Mouse (Mus musculus): Measurements from ENCODE around the gene Insm2. TPM values are rescaled to one million over a fixed set of nuclear protein-coding genes. Genes with fewer than 3 reads are reported as not detected.
A peak's percentile ranks its signal among the peaks of the same experiment; 100 is the strongest.

Gene Insm2
- polyA plus RNA-seq, 1 experiment from 2014 or later: 2.5 TPM

DNA sequence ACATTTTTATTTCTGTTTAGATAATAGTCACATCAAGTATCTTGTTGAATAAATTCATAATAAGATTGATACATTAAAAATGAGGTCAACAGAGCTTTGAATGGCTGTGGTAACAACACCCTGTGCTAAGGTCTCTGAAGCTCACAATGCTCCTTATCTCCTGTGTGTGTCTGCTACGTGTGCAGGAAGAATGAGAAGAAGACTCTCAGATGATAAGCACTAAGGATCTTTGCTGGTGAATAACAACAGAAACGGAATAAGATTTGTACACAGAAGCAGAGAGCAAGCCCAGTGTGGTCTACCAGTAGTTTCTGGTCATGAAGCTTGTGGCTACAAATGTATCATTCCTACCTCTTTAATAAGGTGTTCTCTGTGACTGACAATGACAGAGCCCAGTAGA, 11.6 kb downstream of the Insm2 start:
- Histone ChIP-seq H3K4me2 (replicated peaks) (no peak overlapping the region), H3K9me3 (no peaks in the 10 kb centered on the region), H3K36me3 (no peaks in the 10 kb centered on the region), H3K27ac (replicated peaks) (no peak overlapping the region), H3K4me3 (no peak overlapping the region), H3K9ac (replicated peaks) (no peak overlapping the region), H3K27me3 (no peaks in the 10 kb centered on the region), H3K4me1 (no peaks in the 10 kb centered on the region)
- ATAC-seq (replicated peaks): no peak
- WGBS: 83% methylated on average over 2 of the region's 2 CpGs

DNA sequence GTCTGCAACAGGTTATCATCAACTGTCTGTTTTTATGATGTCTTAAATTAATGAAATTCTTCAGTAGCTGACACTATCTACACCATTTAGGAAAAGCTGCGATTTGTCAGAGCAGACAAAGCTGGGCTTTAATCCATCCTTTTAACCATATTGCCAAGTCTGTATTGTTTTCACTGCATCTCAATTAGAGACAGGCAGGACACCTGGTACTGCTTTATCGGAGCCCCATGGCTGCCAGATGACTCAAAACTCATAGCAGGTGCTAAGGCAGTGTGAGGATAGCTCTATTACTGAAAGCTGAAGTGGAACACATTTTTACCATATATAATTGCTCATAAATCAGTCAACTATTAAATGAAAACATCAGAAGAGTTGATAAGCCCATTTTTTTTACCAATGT, 21.1 kb downstream of the Insm2 start:
- Histone ChIP-seq H3K27ac (replicated peaks) (no peak overlapping the region), H3K4me2 (replicated peaks) (no peak overlapping the region), H3K27me3 (no peaks in the 10 kb centered on the region), H3K4me1 (peaks cover 13% of the 10 kb centered on the region), H3K9ac (replicated peaks) (no peak overlapping the region), H3K36me3 (no peaks in the 10 kb centered on the region), H3K4me3 (no peak overlapping the region), H3K9me3 (no peaks in the 10 kb centered on the region)
- 17% methylated on average over 2 of the region's 2 CpGs for WGBS
- 0 out of 2 replicates have a peak, but pooled peaks have one; percentile 50 for ATAC-seq (replicated peaks)

GRCm38 (mm10) chr12:55622615-55623245, 23.5 kb downstream of the Insm2 start:
- Histone ChIP-seq H3K4me1 (peaks cover 13% of the 10 kb centered on the region), H3K4me3 (no peak overlapping the region), H3K27ac (replicated peaks) (peak overlapping the region; percentile 52; the same call in 1 of the 2 replicates), H3K27me3 (no peaks in the 10 kb centered on the region), H3K36me3 (no peaks in the 10 kb centered on the region), H3K9me3 (no peaks in the 10 kb centered on the region), H3K9ac (replicated peaks) (no peak overlapping the region), H3K4me2 (replicated peaks) (no peak overlapping the region)
- WGBS: 12% methylated on average over 3 of the region's 3 CpGs
- peak; percentile 88 for ATAC-seq (replicated peaks)

DNA sequence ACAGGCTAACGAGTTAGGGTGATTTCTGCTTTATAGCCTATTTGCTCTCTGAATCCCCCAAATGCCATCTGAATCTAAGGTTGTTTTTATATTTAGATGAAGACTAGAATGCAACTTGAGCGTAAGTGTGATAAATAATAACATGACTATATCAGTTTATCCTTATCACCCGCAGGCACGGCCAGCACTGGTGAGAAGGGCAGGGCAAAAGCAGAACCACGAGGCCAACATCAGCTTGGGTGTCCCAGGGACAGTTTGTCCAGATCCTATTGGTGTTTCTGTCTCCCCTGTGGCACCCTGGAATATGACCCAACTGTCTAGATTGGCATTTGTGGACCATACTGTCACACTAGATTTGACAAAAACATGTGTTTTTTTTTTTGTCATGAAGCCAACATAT, 24.0 kb downstream of the Insm2 start:
- no peaks in the 10 kb centered on the region for H3K36me3 ChIP-seq
- no peak for ATAC-seq (replicated peaks)
- no peaks in the 10 kb centered on the region for H3K9me3 ChIP-seq
- no peak overlapping the region for H3K4me3 ChIP-seq
- H3K27me3 ChIP-seq: no peaks in the 10 kb centered on the region
- no peak overlapping the region for H3K9ac ChIP-seq (replicated peaks)
- no peak overlapping the region for H3K4me2 ChIP-seq (replicated peaks)
- WGBS: 59% methylated on average over 5 of the region's 5 CpGs
- H3K4me1 ChIP-seq: peaks cover 13% of the 10 kb centered on the region
- no peak overlapping the region for H3K27ac ChIP-seq (replicated peaks)

DNA sequence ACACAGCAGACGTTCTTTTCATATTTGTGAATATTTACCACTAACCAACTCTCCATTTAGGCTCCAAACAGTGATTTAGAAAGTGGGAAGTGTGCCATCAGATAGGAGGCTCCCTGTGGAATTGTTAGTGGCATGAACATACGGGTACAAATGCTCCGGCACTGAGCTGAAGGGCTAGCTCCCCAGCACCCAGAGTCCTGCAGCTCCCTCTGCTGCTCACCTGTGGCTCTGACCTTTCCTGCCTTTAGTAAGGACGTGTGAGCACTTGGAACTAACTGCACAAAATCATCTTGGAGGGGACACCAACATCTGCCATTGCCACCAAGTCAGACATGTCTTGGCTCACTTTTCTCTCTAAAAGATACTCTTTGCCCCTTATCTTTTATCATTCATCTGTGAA, 27.5 kb downstream of the Insm2 start:
- WGBS: 17% methylated on average over 4 of the region's 4 CpGs
- Histone ChIP-seq H3K27ac (replicated peaks) (no peak overlapping the region), H3K27me3 (no peaks in the 10 kb centered on the region), H3K9me3 (no peaks in the 10 kb centered on the region), H3K36me3 (no peaks in the 10 kb centered on the region), H3K4me2 (replicated peaks) (no peak overlapping the region), H3K4me1 (peaks cover 13% of the 10 kb centered on the region), H3K9ac (replicated peaks) (no peak overlapping the region), H3K4me3 (no peak overlapping the region)
- no peak for ATAC-seq (replicated peaks)

DNA sequence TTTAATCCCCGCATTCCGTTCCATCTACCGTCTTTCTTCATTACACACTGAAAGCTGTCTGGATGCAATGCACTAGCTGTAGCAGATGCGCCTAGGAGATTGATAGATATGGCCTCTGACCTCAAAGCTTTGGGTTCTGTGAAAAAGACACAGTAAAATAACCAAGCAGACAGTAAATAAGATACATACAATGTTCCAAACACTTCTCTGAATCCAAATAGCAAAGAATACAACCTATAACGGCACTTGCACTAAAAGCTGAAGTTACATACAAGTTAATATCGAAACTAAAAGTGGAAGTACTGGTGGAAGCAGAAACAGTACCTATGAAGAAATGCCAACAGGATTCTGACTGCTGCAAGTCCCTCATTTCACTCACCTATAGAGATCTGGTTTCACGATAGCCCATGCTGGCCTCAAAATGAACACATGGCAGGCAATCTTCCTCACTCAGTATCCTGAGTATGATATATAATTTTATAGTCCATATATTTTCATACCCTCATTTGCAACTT, 48.8 kb downstream of the Insm2 start:
- no peaks in the 10 kb centered on the region for H3K27me3 ChIP-seq
- ATAC-seq (replicated peaks): no peak
- no peaks in the 10 kb centered on the region for H3K4me1 ChIP-seq
- no peaks in the 10 kb centered on the region for H3K36me3 ChIP-seq
- no peak overlapping the region for H3K27ac ChIP-seq (replicated peaks)
- H3K9me3 ChIP-seq: no peaks in the 10 kb centered on the region
- no peak overlapping the region for H3K9ac ChIP-seq (replicated peaks)
- 92% methylated on average over 7 of the region's 7 CpGs for whole genome bisulfite sequencing
- no peak overlapping the region for H3K4me3 ChIP-seq
- no peak overlapping the region for H3K4me2 ChIP-seq (replicated peaks)

Other genes starting within 250 kb of the Insm2 start
- gene Psma6, start 215.2 kb upstream of the Insm2 start, polyA plus RNA-seq (2015; fragmentation: Nextera tagmentation; extraction: Ambion mirVana): 445 and 446 TPM in 2 replicates
- 56.2 and 59.4 TPM in 2 replicates for gene Nfkbia, start 106.8 kb upstream of the Insm2 start, polyA plus RNA-seq (2015; fragmentation: Nextera tagmentation; extraction: Ambion mirVana)
- gene Aldoart2, start 34.2 kb upstream of the Insm2 start, polyA plus RNA-seq (2015; fragmentation: Nextera tagmentation; extraction: Ambion mirVana): not detected in 2 replicates
- gene Ralgapa1, start 221.7 kb downstream of the Insm2 start, polyA plus RNA-seq (2015; fragmentation: Nextera tagmentation; extraction: Ambion mirVana): 19.6 and 20.6 TPM in 2 replicates
- gene Brms1l, start 236.9 kb downstream of the Insm2 start, polyA plus RNA-seq (2015; fragmentation: Nextera tagmentation; extraction: Ambion mirVana): 57.5 and 60.8 TPM in 2 replicates